Mouse (Mus musculus): ENCODE data around the gene Hipk4. TPM values are rescaled to one million over a fixed set of nuclear protein-coding genes. Genes with fewer than 3 reads are reported as not detected.
A peak's percentile ranks its signal among the peaks of the same experiment; 100 is the strongest.

Hipk4 gene
- polyA plus RNA-seq, 1 experiment from 2014 or later = 0.52 TPM

GRCm38 (mm10) chr7:27480927-27481626, 42.0 kb upstream of the Hipk4 start:
- DNase-seq (ENCODE audit: low spot score) (no peak), ATAC-seq (replicated peaks; ENCODE audit: low FRiP score) (no peak)
- peak overlapping the region; percentile 59 for H3K9ac ChIP-seq (ENCODE audit: low read length)
- no peaks in the 10 kb centered on the region for H3K27me3 ChIP-seq (ENCODE audit: control insufficient read depth, insufficient read depth, low read length)
- H3K4me2 ChIP-seq (ENCODE audit: low read depth, low read length, severe bottlenecking) = peak overlapping the region; percentile 59
- no peak overlapping the region for H3K27ac ChIP-seq (ENCODE audit: low read depth, low read length)
- H3K36me3 ChIP-seq (ENCODE audit: control insufficient read depth, insufficient read depth, low read length) = peaks cover 9% of the 10 kb centered on the region; the same call in 1 of the 2 replicates
- H3K9me3 ChIP-seq (ENCODE audit: control insufficient read depth, low read length) = no peaks in the 10 kb centered on the region
- peaks cover 5% of the 10 kb centered on the region; the same call in 1 of the 2 replicates for H3K4me1 ChIP-seq (replicated peaks; ENCODE audit: control insufficient read depth, insufficient read depth, low read length)
- 10% methylated on average over 11 of the region's 11 CpGs for WGBS
- peak overlapping the region; percentile 24 for H3K4me3 ChIP-seq (ENCODE audit: low read depth, low read length)

GRCm38 (mm10) chr7:27481627-27481969, 41.5 kb upstream of the Hipk4 start:
- Histone ChIP-seq H3K9ac (ENCODE audit: low read length) (peak overlapping the region; percentile 59), H3K4me1 (replicated peaks; ENCODE audit: control insufficient read depth, insufficient read depth, low read length) (peaks cover 5% of the 10 kb centered on the region; the same call in 1 of the 2 replicates), H3K4me2 (ENCODE audit: low read depth, low read length, severe bottlenecking) (peak overlapping the region; percentile 59), H3K4me3 (ENCODE audit: low read depth, low read length) (peak overlapping the region; percentile 24), H3K27ac (ENCODE audit: low read depth, low read length) (0 out of 2 replicates have a peak overlapping the region, but pooled peaks have one; percentile 18), H3K36me3 (ENCODE audit: control insufficient read depth, insufficient read depth, low read length) (peaks cover 4% of the 10 kb centered on the region; the same call in 1 of the 2 replicates), H3K27me3 (ENCODE audit: control insufficient read depth, insufficient read depth, low read length) (no peaks in the 10 kb centered on the region), H3K9me3 (ENCODE audit: control insufficient read depth, low read length) (no peaks in the 10 kb centered on the region)
- DNase-seq (ENCODE audit: low spot score) (peak; percentile 85), ATAC-seq (replicated peaks; ENCODE audit: low FRiP score) (peak; percentile 80)
- WGBS = 0% methylated on average over 6 of the region's 12 CpGs

- Histone ChIP-seq H3K27me3 (ENCODE audit: control insufficient read depth, insufficient read depth, low read length) (no peaks in the 10 kb centered on the region), H3K9ac (ENCODE audit: low read length) (no peak overlapping the region), H3K27ac (ENCODE audit: low read depth, low read length) (no peak overlapping the region), H3K36me3 (ENCODE audit: control insufficient read depth, insufficient read depth, low read length) (no peaks in the 10 kb centered on the region), H3K9me3 (ENCODE audit: control insufficient read depth, low read length) (no peaks in the 10 kb centered on the region), H3K4me1 (replicated peaks; ENCODE audit: control insufficient read depth, insufficient read depth, low read length) (peaks cover 13% of the 10 kb centered on the region), H3K4me2 (ENCODE audit: low read depth, low read length, severe bottlenecking) (no peak overlapping the region), H3K4me3 (ENCODE audit: low read depth, low read length) (no peak overlapping the region)
- DNase-seq (ENCODE audit: low spot score) (no peak), ATAC-seq (replicated peaks; ENCODE audit: low FRiP score) (no peak)
- WGBS = 83% methylated on average over 4 of the region's 4 CpGs
Measured at GRCm38 (mm10) chr7:27483860-27484259, 39.2 kb upstream of the Hipk4 start.

- 8% methylated on average over 13 of the region's 13 CpGs for WGBS
Measured at GRCm38 (mm10) chr7:27486102-27486769, 36.8 kb upstream of the Hipk4 start.

GRCm38 (mm10) chr7:27486770-27487697, 36.0 kb upstream of the Hipk4 start, which contains the start of gene Sertad1:
Gene Sertad1 (plus strand): TSS chr7:27486910.
- WGBS = under 1% methylated on average over 67 of the region's 80 CpGs

More at GRCm38 (mm10) chr7:27486102-27486769, 36.8 kb upstream of the Hipk4 start:
- H3K9ac ChIP-seq (ENCODE audit: low read length) = peak overlapping the region; percentile 29
- no peak overlapping the region for H3K27ac ChIP-seq (ENCODE audit: low read depth, low read length)
- H3K4me2 ChIP-seq (ENCODE audit: low read depth, low read length, severe bottlenecking) = peak overlapping the region; percentile 68
- H3K36me3 ChIP-seq (ENCODE audit: control insufficient read depth, insufficient read depth, low read length) = no peaks in the 10 kb centered on the region
- peaks cover 16% of the 10 kb centered on the region for H3K4me1 ChIP-seq (replicated peaks; ENCODE audit: control insufficient read depth, insufficient read depth, low read length)
- no peaks in the 10 kb centered on the region for H3K27me3 ChIP-seq (ENCODE audit: control insufficient read depth, insufficient read depth, low read length)
- peak overlapping the region; percentile 77 for H3K4me3 ChIP-seq (ENCODE audit: low read depth, low read length)
- DNase-seq (ENCODE audit: low spot score) (no peak), ATAC-seq (replicated peaks; ENCODE audit: low FRiP score) (peak; percentile 0; the same call in 1 of the 2 replicates)
- no peaks in the 10 kb centered on the region for H3K9me3 ChIP-seq (ENCODE audit: control insufficient read depth, low read length)

GRCm38 (mm10) chr7:27487740-27488268, 35.3 kb upstream of the Hipk4 start:
- Histone ChIP-seq H3K4me1 (replicated peaks; ENCODE audit: control insufficient read depth, insufficient read depth, low read length) (peaks cover 11% of the 10 kb centered on the region; the same call in 1 of the 2 replicates), H3K36me3 (ENCODE audit: control insufficient read depth, insufficient read depth, low read length) (no peaks in the 10 kb centered on the region), H3K27ac (ENCODE audit: low read depth, low read length) (0 out of 2 replicates have a peak overlapping the region, but pooled peaks have one; percentile 32), H3K9me3 (ENCODE audit: control insufficient read depth, low read length) (no peaks in the 10 kb centered on the region), H3K4me3 (ENCODE audit: low read depth, low read length) (peak overlapping the region; percentile 77), H3K27me3 (ENCODE audit: control insufficient read depth, insufficient read depth, low read length) (no peaks in the 10 kb centered on the region), H3K4me2 (ENCODE audit: low read depth, low read length, severe bottlenecking) (peak overlapping the region; percentile 68), H3K9ac (ENCODE audit: low read length) (peak overlapping the region; percentile 78)
- WGBS = 3% methylated on average over 13 of the region's 13 CpGs
- DNase-seq (ENCODE audit: low spot score) (peak; percentile 64), ATAC-seq (replicated peaks; ENCODE audit: low FRiP score) (no peak)

More at GRCm38 (mm10) chr7:27486770-27487697, 36.0 kb upstream of the Hipk4 start, which contains the start of gene Sertad1:
- peak; percentile 97 for ATAC-seq (replicated peaks; ENCODE audit: low FRiP score)
- H3K27me3 ChIP-seq (ENCODE audit: control insufficient read depth, insufficient read depth, low read length) = no peaks in the 10 kb centered on the region
- H3K4me3 ChIP-seq (ENCODE audit: low read depth, low read length) = peak within 1 kb of the TSS; percentile 77
- H3K9me3 ChIP-seq (ENCODE audit: control insufficient read depth, low read length) = no peaks in the 10 kb centered on the region
- peaks cover 11% of the 10 kb centered on the region; the same call in 1 of the 2 replicates for H3K4me1 ChIP-seq (replicated peaks; ENCODE audit: control insufficient read depth, insufficient read depth, low read length)
- H3K36me3 ChIP-seq (ENCODE audit: control insufficient read depth, insufficient read depth, low read length) = no peaks in the 10 kb centered on the region
- peak within 1 kb of the TSS; percentile 68 for H3K4me2 ChIP-seq (ENCODE audit: low read depth, low read length, severe bottlenecking)
- H3K27ac ChIP-seq (ENCODE audit: low read depth, low read length) = peak within 1 kb of the TSS; percentile 84
- peak within 1 kb of the TSS; percentile 78 for H3K9ac ChIP-seq (ENCODE audit: low read length)
- peak; percentile 100 for DNase-seq (ENCODE audit: low spot score)

- Histone ChIP-seq H3K27me3 (ENCODE audit: control insufficient read depth, insufficient read depth, low read length) (no peaks in the 10 kb centered on the region), H3K4me2 (ENCODE audit: low read depth, low read length, severe bottlenecking) (no peak overlapping the region), H3K9me3 (ENCODE audit: control insufficient read depth, low read length) (no peaks in the 10 kb centered on the region), H3K36me3 (ENCODE audit: control insufficient read depth, insufficient read depth, low read length) (no peaks in the 10 kb centered on the region), H3K4me1 (replicated peaks; ENCODE audit: control insufficient read depth, insufficient read depth, low read length) (peaks cover 11% of the 10 kb centered on the region; the same call in 1 of the 2 replicates), H3K27ac (ENCODE audit: low read depth, low read length) (no peak overlapping the region), H3K4me3 (ENCODE audit: low read depth, low read length) (no peak overlapping the region), H3K9ac (ENCODE audit: low read length) (no peak overlapping the region)
- no peak for DNase-seq (ENCODE audit: low spot score)
- 91% methylated on average over 25 of the region's 25 CpGs for WGBS
- ATAC-seq (replicated peaks; ENCODE audit: low FRiP score) = no peak
Measured at GRCm38 (mm10) chr7:27489270-27489869, 33.7 kb upstream of the Hipk4 start.
